Mouse (Mus musculus): Measurements from ENCODE around the gene C2. TPM values are rescaled to one million over a fixed set of nuclear protein-coding genes. Genes with fewer than 3 reads are reported as not detected.
"Not testable (repeated sequence)": the region's sequence is repeated elsewhere in the genome, so short reads cannot be mapped to it uniquely, and the experiment has no call there.

The C2 gene
- total RNA-seq, 4 experiments from 2014 or later, result 86.8 to 164 (median 129) TPM

GRCm38 (mm10) chr17:34910982-34911381, 12.9 kb upstream of the C2 start:
- no peak for DNase-seq

DNA sequence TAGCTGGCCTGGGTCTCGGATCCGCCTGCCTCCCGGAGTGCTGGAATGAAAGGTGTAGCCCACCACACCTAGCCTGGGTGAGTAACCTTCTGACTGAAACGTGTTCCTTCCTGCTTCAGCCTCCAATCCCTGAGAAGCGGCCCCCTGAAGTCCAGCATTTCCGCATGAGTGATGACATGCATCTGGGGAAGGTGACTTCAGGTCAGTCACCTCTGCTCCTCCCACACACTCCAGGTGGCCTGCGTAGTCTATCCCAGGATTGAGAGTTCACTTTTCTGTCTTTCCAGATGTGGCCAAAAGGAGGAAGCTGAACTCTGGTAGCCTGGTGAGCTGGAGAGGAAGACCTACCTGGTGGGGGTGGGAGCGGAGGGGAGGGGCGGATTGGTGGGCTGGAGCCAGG, 4.8 kb upstream of the C2 start:
- DNase-seq, result no peak

GRCm38 (mm10) chr17:34901948-34902347, 3.9 kb upstream of the C2 start:
- not testable (repeated sequence) for DNase-seq

DNA sequence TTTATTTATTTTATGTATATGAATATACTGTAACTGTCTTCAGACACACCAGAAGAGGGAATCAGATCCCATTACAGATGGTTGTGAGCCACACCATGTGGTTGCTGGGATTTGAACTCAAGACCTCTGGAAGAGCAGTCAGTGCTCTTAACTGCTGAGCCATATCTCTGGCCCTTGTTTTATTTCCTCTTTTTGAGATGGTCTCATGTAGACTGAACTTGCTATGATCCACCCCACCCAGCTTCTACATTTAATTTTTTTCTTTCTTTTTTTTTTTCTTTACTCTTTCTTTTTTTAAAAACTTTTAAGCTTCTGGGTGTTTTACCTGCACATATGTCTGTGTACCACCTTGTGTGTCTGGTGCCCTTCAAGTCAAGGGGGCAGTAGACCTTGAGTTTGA, 2.8 kb upstream of the C2 start:
- not testable (repeated sequence) for DNase-seq

DNA sequence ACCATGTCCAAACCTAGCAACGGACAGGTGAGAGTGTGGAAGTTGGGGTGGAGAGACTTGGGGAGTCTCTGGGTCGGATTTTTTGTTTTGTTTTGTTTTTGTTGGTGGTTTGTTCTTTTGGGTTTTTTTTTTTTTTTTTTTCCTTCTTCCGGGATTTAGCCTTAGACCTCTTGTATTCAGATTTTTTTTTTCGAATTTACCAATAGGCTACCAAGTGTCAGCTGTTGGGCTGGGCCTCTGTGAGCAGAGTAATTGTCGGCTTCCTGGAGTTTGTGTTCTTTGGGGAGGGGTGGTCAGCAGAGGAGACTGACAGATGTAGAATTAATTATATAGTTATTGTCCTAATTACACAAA, 1.8 kb upstream of the C2 start:
- DNase-seq, result no peak

GRCm38 (mm10) chr17:34899053-34899889, 1.2 kb upstream of the C2 start:
- DNase-seq, result no peak

GRCm38 (mm10) chr17:34898706-34899052, 614 bp upstream of the C2 start:
- no peak for DNase-seq

- no peak for DNase-seq
Observed at GRCm38 (mm10) chr17:34897373-34898159, 499 bp downstream of the C2 start.

GRCm38 (mm10) chr17:34896366-34896765, 1.7 kb downstream of the C2 start:
- DNase-seq, result no peak

GRCm38 (mm10) chr17:34895724-34896123, 2.3 kb downstream of the C2 start:
- no peak for DNase-seq

- DNase-seq, result no peak
Observed at GRCm38 (mm10) chr17:34894801-34895530, 3.1 kb downstream of the C2 start.

DNA sequence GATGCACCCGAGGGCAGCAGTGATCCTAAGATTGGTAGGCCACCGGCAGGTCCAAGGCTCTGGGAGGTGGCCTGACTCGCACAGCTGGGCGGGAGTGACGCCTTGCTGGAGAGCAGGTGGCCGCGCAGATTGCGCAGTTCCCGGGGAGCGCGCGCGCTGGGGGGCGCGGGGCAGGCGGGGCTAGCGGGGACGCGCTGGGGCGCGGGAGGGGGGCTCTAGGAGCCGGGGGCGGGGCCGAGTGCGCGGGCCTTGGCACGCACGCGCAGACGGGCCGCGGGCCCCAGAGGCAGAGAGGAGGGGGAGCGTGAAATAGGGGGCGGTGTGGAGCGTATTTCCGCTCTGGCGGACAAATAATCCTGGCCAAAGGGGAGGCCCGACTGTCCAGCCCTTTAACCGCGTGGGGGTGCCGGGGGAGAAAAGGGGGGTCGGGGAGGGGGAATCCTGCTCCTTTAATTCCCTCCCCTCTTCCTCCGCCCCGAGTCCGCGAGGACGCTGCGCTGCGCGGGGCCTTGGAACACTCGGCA, 3.9 kb downstream of the C2 start:
- peak; percentile 93 for DNase-seq

DNA sequence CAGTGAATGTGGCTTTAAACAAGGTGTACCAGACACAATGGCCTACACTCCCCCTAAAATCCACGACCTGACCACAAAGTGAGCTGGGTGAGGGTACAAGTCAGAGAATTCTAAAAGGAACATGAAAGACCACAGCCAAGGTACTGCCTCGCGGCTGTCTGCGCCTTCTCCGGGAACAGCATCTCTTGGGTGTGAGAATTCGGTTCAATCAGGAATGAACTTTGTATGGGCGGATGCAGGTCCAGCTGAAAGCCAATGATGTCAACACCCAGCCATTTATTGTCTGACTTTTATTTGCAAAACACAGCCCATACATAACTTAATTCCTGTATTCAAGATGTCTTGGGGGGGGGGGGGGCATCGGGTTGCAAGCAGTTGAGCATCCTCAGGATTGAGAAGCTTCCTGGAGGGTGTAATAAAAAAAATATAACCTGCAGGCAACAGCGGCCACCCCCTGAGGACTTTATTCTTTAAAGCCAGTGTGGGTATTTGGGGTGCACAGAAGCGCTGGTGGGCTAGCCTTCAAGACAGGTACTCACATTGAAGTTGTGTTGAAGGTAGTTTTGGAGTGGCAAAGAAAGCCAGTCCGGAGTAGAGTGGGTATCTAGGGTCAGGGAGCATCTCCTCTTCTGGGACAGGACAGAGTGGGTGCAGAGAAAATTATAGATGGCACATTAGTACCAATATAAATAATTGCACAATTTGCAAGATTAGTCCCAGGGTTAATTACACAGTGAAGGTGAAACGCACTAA, 4.8 kb downstream of the C2 start:
- no peak for DNase-seq

DNA sequence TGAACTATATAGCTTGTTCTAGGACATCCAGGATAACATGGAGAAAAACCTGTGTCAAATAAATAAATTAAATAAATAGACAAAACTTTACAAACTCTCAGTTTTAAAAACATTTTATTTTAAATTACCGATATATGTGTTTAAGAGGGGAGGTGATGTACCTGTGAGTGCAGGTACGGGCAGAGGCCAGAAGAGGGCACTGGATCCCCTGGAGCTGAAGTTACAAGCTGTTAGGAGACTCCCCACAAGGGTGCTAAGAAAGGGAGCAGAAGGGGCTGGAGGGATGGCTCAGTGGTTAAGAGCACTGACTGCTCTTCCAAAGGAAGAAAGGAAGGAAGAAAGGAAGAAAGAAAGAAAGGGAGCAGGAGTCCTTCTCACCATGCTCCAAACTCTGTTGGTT, 6.7 kb downstream of the C2 start:
- no peak for DNase-seq

DNA sequence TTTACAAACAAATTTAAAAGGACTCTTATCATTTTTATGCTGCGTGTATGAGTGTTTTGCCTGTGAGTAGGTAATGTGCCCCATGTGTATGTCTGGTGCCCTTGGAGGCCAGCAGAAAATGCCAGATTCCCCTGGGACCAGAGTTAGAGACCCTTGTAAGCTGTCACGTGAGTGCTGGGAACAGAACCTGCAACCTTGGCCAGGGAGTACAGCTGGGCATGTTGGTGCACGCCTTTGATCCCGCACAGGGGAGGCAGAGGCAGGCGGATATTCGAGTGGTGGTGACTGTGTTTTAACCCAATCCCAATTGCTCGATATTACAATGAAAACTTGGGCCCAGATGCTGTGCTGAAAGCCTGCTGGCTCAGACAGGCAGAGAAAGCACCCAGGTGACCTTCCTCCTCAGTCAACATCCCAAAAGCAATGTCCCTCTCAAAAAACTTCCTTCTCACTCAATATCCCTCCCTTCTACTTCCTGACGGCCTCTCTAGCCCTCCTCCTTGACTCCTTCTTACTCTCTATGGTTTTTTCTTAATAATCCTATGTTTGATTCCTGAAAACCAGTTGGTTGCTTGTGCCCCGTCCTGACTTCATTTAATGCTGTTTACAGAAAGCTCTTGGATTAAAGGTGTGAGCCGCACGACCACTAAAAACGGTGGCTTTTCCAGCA, 7.9 kb downstream of the C2 start:
- DNase-seq, result no peak

DNA sequence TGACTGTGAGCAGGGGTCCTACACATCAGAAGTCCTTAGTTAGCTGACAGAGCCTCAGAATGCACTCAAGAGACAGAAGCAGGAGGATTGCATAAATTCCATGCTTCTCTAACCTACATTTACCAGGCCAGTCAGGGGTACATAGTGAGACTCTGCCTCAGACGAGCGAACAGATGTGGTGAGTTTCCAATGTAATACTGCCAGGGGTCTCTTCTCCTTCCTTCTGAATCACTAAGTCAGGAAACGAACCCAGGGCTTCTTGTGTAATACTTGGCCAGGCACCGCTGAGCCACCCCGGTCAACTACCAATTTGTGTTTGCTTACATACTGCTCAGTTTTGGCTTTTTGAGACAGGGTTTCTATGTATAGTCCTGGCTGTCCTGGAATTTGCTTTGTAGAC, 10.1 kb downstream of the C2 start:
- DNase-seq, result no peak

GRCm38 (mm10) chr17:34885615-34886014, 12.4 kb downstream of the C2 start:
- DNase-seq, result no peak

DNA sequence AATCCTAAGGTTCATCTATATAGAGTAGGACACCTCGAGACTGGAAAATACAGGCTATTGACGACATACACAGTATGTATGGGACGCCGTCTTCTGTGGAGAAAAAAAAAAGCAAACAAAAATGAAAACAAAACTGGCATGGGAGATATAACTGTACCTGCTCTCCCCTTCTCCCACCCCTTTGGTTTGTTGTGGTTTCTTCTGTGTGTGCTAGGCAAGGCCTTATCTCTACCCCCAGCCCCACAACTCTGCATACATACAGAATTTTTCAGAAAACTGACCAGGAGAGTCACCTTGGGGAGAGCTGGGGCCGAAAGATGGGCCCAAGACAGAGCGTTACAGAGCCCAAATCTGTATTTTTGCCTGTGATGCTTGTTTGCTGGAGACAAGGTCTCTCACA, 13.4 kb downstream of the C2 start:
- DNase-seq, result no peak

DNA sequence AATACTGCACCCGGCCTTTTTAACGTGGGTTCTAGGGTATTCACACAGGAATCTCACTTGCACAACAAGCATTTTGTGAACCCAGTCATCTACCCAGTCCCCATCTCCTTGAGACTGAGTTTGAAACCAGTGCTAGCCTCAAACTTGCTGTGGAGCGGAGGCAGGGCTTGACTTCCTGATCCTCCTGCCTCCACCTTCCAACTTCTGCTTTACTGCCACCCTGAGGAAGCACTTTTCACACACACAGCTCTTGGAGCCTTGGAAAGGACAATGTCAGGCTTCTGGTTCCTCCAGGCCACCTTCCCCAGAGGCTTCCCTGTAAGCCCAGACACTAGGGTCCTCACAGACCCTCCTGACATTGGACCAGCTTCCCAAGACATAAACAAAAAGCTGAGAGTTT, 14.7 kb downstream of the C2 start:
- no peak for DNase-seq

DNA sequence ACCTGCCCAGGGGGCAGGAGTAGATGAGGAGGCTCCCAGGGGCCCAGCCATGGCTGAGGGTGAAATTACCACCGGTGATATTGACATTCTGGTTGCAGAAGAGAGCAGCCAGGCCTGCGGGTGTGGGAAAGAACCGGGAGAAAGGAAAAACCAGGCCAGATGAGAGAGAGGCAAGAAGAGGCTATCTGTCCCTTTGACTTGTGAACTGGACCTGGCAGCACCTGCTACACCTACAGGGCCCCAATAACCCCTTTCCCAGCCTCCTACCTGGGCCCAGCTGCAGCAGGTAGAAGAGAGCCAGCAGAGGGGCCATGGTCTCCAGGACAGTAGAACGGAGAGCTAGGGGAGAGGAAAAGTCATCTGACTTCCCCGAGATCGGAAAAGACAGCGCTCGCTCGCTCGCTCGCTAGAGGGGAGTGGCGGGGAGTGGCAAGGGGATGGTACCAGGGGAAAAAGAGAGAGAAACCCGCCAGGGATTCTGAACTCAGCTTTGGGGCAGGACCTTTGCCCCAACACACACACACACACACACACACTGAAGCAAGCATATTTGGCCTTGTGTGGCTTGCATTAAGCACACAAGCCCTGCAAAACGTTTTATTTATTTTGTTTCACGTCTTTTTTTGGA, 16.3 kb downstream of the C2 start, which contains the start of gene Gm20547:
TSS of gene Gm20547 (minus strand) at position 360 of the 628 bp plus-strand sequence.
- no peak for DNase-seq

- DNase-seq, result no peak
Observed at GRCm38 (mm10) chr17:34881166-34881565, 16.9 kb downstream of the C2 start.

Data from adrenal gland, adult 8-10 months (tissue).